Mouse (Mus musculus): ENCODE measurements around the gene Reck.

DNA sequence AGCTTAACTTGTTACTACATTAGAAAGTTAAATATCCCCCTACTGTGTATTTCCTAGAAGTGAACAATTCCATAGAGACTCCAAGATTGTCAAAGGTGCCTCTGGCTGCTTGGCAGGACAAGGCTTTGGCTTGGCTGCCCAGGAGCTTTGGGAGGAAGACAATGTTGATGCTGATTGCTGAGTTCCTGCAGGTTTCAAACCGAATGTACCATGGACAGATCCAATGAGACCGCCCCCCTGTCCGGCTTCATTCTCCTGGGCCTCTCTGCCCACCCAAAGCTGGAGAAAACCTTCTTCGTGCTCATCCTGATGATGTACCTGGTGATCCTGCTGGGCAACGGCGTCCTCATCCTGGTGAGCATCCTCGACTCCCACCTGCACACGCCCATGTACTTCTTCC lies 21.2 kb upstream of the Reck start:
- TF ChIP-seq CTCF (IDR thresholded peaks at IDR 0.05; ENCODE audit: extremely low read depth, insufficient read depth, insufficient read length, insufficient replicate concordance) (no peak), POLR2A (IDR thresholded peaks at IDR 0.05; ENCODE audit: low read depth, low read length) (no peak)
